Mouse (Mus musculus) liver, adult 2 months (tissue): ENCODE measurements at regions not wholly inside any gene's neighbourhood (a gene's known extent, or its start where the extent isn't known, plus 50 kb on each side); places are given as distances from the start of the nearest gene placed in this dataset.

Source experiments
- CTCF ChIP-seq: fragments of 200-500 bp; IDR thresholded peaks from 2 replicates; pipeline ENCODE4 v1.5.1; 2011; ENCODE audit warnings: low read depth, low read length, control low read depth
- POLR2A ChIP-seq: fragments of 200-500 bp; IDR thresholded peaks from 2 replicates; pipeline ENCODE4 v1.6.1; 2011; ENCODE audit warnings: low read length, control low read depth; ENCODE audit not compliant: insufficient read depth; ENCODE audit errors: extremely low read depth

DNA sequence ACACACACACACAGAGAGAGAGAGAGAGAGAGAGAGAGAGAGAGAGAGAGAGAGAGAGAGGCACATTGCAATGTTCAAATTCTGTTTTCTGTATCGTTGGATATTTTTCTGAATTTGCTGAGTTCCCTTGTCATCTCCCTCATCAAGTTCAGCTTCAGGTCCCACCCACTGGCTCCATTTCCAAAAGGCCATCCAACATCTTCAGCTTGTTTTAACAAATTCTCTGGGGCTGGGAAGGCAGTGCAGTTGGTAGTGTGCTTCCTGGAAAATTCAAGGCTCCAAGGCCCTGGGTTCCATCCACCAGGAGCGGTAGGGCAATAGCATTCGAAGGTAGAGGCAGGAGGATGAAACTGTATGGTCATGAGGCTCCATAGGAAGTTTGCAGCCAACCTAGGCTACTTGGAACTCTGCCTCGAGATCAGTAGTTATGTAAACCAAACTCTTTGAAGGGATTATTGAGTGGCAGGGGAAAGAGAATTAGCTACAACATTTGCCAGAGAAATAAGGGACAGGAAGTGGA lies 105.9 kb downstream of the Polr2m start:
- TF ChIP-seq POLR2A (no peak), CTCF (no peak)
